In the genomic region with DNA sequence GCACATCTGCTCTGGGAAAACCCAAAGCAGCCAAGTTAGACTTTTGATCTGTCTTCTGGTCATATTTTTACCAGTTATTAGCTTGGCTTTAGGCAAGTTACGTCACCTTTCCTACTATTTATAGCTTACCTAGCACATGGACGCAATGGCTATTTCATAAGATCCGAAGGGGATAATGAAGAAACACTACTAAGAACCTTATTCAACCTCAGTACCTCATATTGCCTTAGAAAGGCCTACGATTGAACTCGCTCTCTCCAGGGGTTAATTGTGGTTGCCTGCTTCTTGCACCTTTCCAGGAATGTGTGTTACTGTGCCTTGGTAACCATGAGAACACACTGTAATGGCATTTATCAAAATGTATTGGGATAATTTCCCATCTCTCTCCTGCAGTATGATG, we compare ENCODE assay signal across 17 mouse cellular contexts.
"Had no signal": no experiment of that assay in that cellular context is flagged by ENCODE, and none has a peak within 500 bp of the region (broad histone marks: within the 10 kb centered on the region; RNA-seq: fewer than 3 reads in every experiment).

No protein-coding gene starts in this region.

- H3K36me3 ChIP-seq: liver, embryonic 12.5 days; liver, embryonic 15.5 days; lung, embryonic 15.5 days; midbrain, embryonic 12.5 days had no signal

- H3K4me2 ChIP-seq: liver, embryonic 12.5 days; liver, embryonic 15.5 days; lung, embryonic 15.5 days; midbrain, embryonic 12.5 days had no signal

- H3K9ac ChIP-seq: liver, embryonic 12.5 days; liver, embryonic 15.5 days; lung, embryonic 15.5 days; midbrain, embryonic 12.5 days had no signal

- ATAC-seq: intestine, embryonic 16.5 days; liver, embryonic 12.5 days; midbrain, embryonic 16.5 days had no signal

- H3K4me1 ChIP-seq: liver, embryonic 12.5 days; liver, embryonic 15.5 days; lung, embryonic 15.5 days; midbrain, embryonic 12.5 days had no signal

- H3K27ac ChIP-seq: liver, embryonic 12.5 days; liver, embryonic 15.5 days; lung, embryonic 15.5 days; midbrain, embryonic 12.5 days had no signal

- H3K4me3 ChIP-seq: liver, embryonic 12.5 days; liver, embryonic 15.5 days; lung, embryonic 15.5 days; midbrain, embryonic 12.5 days; myocyte had no signal

- H3K9me3 ChIP-seq: liver, embryonic 12.5 days; liver, embryonic 15.5 days; lung, embryonic 15.5 days; midbrain, embryonic 12.5 days had no signal

- H3K27me3 ChIP-seq: liver, embryonic 12.5 days; liver, embryonic 15.5 days; lung, embryonic 15.5 days; midbrain, embryonic 12.5 days had no signal

- DNase-seq: kidney, adult 18-20 months; kidney, adult 9 months; kidney, postnatal 14 days; kidney, postnatal 4 days; liver; lung, adult 18-20 months; lung, postnatal 10 days; lung, postnatal 36 days; thymus, adult 18-20 months; thymus, postnatal 36 days had no signal
